Mouse (Mus musculus) yolk sac, embryonic 10.5 days (tissue): ENCODE data around the gene Bid.
A peak's percentile ranks its signal among the peaks of the same experiment; 100 is the strongest.
"Not testable (repeated sequence)": the region's sequence is repeated elsewhere in the genome, so short reads cannot be mapped to it uniquely, and the experiment has no call there.

Source experiments
- DNase-seq: peaks from one replicate; pipeline ENCODE4 v3.0.0-alpha.2; 2017; ENCODE audit warnings: low spot score

Gene Bid

DNA sequence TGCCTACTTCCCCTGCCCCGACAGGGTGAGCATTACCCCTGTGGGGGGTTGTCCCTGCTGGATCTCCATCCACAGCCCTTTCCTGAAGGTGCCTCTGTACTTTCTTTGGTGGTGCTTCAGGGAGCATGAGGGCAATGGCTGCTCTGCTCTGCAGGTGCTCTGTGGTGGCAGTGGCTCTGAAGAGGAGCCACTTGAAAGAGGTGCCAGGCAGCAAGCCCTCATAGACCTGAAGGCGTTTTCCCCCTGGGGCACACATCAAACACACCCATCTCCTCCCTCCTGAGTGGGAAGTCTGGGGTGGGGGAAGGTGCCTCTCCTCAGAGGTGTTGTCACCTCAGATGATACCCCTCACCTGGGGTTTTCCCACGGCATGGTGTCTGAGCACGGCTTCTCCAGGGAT is 17.5 kb upstream of the Bid start:
- DNase-seq, result no peak

DNA sequence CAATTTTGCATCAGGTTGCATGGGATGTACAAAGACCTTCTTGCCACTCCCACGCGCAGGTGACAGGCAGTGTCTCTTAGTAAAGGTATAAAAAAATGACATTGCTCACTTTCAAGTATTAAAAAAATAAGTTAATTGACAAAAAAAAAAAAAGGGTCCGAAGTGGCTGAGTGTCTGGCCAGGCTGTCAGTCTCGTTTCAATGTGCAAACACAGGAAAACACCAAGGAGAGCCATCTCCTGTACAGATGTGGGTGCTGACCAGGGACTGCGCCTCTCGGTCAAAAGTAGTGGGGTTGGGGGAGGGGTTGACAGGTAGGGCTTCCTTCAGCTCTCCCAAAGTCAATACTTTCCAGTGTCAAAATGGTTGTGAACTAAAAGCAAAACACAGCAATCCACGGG is 17.0 kb upstream of the Bid start:
- no peak for DNase-seq

DNA sequence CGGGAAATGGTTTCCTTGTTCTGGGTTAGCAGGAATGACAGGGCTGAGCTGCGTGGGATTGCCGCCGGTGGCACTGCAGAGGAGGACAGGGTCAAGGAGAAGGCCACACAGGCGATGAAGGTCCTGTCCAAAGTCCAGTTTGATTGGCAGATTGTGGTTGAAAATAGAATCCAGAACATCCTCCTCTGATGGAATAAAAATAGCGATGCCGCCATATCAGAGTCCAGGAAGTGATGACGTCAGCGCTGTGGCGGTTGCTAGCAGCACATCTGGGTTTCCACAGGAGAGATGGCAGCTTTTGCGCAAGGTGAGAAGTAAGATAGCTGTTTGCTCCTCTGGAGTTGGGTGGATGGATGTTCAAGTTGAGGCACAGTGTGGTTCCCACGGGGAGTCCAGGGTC is 15.9 kb upstream of the Bid start:
- DNase-seq, result no peak

DNA sequence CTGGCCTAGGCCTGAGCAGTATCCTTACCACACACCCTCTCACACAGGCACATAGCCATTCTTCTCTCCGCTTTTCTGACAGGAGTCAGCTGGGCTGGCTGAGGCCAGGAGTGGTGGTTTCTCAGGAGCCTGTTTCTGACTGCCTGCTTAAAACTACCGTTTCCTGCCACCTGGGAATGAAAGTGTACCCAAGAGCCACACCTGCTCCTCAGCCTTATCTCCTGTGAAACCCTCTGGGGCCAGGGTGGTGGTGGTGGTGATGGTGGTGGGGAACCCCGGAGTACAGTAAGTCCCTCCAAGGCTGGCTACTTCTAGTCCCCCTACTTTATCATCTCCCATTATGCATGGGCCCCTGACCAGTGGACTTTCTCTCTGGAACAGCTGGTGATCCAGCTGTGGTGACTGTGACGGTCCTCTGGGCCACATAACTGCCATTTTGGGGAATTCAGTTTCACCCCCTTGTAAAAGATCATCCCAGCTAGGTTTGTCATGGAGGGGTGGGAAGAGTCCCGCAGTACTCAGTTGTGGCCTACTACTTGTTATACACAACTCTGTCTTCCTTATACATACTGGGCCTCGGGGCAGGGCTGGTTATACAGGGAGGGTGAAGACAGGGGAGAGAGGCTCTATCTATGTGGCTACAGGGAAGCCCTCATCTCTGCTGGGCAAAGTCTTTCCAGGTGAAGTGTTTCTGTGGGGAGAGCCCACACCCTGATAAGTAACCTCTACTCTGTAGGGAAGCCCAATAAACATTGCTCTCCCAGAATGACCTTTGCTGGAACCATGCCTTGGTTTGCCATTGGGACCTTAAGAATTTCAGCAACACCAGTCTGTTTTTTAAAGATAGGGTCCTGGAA is 14.0 kb upstream of the Bid start:
- DNase-seq, result no peak

- DNase-seq, result no peak
Measured at GRCm38 (mm10) chr6:120929421-120929820, 12.8 kb upstream of the Bid start.

GRCm38 (mm10) chr6:120927765-120928164 is 11.1 kb upstream of the Bid start:
- DNase-seq, result no peak

- DNase-seq, result no peak
Measured at GRCm38 (mm10) chr6:120926880-120927279, 10.2 kb upstream of the Bid start.

GRCm38 (mm10) chr6:120924791-120925321 is 8.2 kb upstream of the Bid start:
- DNase-seq, result not testable (repeated sequence)

DNA sequence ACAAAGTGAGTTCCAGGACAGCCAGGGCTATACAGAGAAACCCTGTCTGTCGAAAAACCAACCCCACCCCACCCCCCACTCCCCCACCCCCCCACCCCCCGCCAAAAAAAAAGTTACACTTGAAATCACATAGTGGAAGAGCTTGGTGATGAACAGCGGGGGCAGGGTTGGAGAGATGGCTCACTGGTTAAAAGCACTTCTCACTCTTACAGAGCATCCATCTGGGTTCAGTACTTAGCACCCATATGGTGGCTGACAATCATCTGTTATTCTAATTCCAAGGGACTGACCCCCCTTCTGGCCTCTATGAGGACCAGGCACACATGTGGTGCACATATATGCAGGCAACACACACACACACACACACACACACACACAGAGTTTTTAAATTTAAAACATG is 1.3 kb upstream of the Bid start:
- DNase-seq, result no peak

- not testable (repeated sequence) for DNase-seq
Measured at GRCm38 (mm10) chr6:120916972-120917881, 574 bp upstream of the Bid start.

- DNase-seq, result no peak
Measured at GRCm38 (mm10) chr6:120915649-120915975, 1.0 kb downstream of the Bid start.

GRCm38 (mm10) chr6:120914911-120915648 is 1.6 kb downstream of the Bid start:
- no peak for DNase-seq

GRCm38 (mm10) chr6:120914533-120914910 is 2.1 kb downstream of the Bid start:
- DNase-seq, result no peak

DNA sequence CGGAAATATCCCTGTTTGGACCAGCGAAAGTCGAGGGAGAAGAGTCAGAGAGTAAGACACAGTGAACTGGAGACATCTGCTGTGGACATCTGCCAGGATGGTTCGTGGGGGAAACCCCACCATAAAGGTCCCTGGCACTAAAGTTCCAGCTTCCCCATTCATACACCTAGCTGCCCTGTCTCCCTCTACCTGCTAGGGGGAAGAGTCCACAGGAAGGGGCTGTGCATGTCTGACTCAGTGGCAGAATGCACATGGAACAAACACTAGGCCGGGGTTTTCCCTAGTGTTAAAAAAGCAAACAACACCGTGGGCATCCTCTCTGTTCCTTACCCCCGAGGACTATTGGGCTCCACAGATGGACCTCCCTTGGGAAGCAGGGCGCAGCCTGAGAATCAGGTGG is 2.9 kb downstream of the Bid start:
- no peak for DNase-seq

GRCm38 (mm10) chr6:120912931-120913330 is 3.7 kb downstream of the Bid start:
- DNase-seq, result no peak

DNA sequence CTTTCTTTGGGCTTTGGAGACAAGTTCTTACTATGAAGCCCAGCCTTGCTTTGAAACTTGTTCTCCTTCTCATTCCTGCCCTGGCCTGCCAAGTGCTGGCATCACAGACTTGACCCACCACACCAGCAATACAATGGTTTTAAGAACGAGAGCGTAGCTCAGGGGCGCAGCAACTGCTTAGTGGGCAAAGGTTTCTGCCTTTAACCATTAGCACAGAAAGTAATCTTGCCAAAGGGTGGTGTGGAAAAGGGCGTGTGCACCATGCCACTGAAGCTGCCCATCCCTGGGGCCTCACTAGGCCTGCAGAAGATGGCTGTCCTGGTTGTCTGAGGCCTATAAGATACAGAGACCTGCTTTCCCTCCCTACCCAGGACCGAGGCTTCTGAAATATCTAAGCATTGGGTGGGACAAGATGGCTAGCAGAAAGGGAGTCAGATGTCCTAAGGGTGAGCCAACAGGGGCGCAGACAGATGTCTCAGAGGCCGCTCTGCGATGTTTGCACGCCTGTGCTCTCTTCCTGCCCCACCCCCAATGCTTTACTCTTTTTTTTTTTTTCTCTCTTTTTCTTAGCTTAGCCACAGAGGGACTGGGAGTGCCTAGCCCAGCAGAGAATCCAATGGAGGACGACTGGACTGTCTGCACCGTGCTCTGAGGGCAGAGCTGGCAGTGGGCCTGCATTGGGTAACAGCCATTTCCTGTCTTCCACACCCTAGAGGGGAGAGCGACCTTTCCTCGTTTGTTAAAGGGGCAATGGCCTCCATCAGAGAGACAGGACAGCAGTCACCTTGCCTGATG is 5.2 kb downstream of the Bid start:
- DNase-seq, result no peak

- no peak for DNase-seq
Measured at GRCm38 (mm10) chr6:120909501-120909900, 7.2 kb downstream of the Bid start.

DNA sequence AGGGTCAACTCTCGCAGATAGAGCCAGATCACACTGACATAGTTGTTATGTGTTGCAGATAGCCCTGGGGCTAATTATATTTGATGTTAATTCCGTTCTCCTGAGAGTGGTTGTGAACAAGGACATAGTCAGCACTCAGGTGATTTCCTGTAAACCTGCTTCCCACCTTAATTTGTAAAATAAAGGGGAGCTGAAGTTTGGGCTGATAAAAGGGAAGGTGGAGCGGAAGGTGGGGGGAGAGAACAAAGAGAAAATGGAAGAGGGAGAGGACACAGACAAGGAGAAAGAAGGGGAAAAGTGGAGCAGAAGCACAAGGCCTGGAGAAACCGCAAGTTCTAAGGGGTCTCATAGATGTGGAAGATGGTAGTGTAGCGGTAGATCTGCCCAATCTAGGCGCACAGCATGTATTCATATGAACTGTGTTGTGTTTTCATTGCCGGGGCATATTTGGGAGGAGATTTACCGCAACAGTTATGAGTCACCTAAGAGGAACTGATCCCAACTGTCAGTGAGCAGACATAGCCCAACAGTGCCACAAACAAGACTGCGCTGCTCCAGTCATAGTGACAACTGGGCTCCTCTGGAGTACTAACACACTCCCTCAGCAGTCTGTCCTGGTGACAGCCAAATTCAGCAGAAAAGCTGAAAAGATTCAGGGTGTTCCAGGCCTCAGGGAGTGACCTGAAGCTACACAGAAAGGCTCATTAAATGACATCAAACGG is 8.6 kb downstream of the Bid start:
- not testable (repeated sequence) for DNase-seq

- no peak for DNase-seq
Measured at GRCm38 (mm10) chr6:120906521-120906920, 10.1 kb downstream of the Bid start.

- DNase-seq, result peak; percentile 67
Measured at GRCm38 (mm10) chr6:120905111-120905510, 11.5 kb downstream of the Bid start.

DNA sequence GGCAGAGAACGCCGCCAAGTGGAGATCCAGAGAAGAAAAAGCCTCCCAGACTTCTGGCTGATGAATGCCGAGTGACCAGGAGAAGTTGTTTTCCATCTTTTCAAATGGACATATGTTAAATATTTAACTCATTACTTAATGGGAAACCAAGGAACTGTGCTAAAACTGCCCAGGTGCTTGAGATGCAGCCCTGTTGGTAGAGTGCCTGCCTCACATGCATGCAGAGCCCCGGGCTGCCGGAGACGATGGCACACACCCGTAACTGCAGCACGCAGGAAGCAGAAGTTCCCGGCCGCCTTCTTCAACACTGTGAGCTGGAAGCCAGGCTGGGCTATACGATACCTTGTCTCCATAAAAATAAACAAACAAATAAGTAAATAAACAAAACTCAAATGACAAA is 12.7 kb downstream of the Bid start:
- no peak for DNase-seq
